Mouse (Mus musculus): ENCODE data around the gene Psmd1. TPM values are rescaled to one million over a fixed set of nuclear protein-coding genes. Genes with fewer than 3 reads are reported as not detected.

The Psmd1 gene
- polyA plus RNA-seq, 1 experiment from 2014 or later = 196 TPM

DNA sequence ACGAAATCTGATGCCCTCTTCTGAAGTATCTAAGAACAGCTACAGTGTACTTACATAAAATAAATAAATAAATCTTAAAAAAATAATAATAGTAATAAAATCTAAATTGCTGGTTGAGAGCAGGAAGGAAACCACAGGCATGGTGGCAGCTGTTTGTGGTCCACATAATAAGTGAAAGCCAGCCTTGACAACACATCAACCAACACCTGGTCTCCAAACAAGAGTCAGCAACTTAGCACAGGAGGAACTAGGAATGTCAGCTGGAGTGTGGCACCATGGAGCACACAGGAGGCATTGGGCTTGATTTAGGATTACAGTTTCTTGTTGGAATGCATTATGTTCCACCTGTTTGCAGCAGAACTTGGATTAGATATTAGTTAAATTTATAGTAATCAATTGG lies 40.9 kb downstream of the Psmd1 start:
- Histone ChIP-seq H3K4me2 (replicated peaks) (no peak overlapping the region), H3K4me3 (no peak overlapping the region), H3K27me3 (no peaks in the 10 kb centered on the region), H3K9ac (no peak overlapping the region), H3K27ac (no peak overlapping the region), H3K9me3 (replicated peaks) (no peaks in the 10 kb centered on the region), H3K4me1 (no peaks in the 10 kb centered on the region), H3K36me3 (peaks cover 5% of the 10 kb centered on the region; the same call in 1 of the 2 replicates)
- ATAC-seq (ENCODE audit: low FRiP score) = no peak
- WGBS = 96% methylated on average over 1 of the region's 1 CpGs

DNA sequence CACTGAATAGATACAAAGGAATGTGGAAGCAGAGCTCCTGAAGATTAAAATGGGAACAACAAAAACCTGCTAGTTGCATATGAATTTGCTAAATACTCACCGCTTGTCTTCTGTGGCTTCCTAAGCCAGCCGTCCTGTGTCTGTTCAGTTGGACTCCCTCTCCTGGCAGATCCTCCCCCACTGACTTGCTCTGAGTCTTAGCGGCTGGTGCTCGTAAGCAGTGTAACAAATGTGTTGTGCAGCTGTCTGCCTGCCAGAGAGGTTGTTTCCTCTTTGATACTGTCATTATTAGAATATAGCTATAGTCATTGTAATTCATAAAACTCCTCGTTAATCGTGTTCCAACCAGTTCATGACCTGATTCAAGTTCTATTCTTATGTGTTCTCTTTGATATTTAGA lies 47.6 kb downstream of the Psmd1 start, which contains the start of gene Htr2b:
TSS of gene Htr2b (minus strand) at position 192 of the 400 bp plus-strand sequence.
- Histone ChIP-seq H3K27ac (no peak within 1 kb of the TSS), H3K27me3 (no peaks in the 10 kb centered on the region), H3K4me3 (no peak within 1 kb of the TSS), H3K9ac (no peak within 1 kb of the TSS), H3K4me1 (no peaks in the 10 kb centered on the region), H3K9me3 (replicated peaks) (no peaks in the 10 kb centered on the region), H3K4me2 (replicated peaks) (no peak within 1 kb of the TSS), H3K36me3 (peaks cover 9% of the 10 kb centered on the region)
- no peak for ATAC-seq (ENCODE audit: low FRiP score)
- WGBS = 73% methylated on average over 6 of the region's 6 CpGs

DNA sequence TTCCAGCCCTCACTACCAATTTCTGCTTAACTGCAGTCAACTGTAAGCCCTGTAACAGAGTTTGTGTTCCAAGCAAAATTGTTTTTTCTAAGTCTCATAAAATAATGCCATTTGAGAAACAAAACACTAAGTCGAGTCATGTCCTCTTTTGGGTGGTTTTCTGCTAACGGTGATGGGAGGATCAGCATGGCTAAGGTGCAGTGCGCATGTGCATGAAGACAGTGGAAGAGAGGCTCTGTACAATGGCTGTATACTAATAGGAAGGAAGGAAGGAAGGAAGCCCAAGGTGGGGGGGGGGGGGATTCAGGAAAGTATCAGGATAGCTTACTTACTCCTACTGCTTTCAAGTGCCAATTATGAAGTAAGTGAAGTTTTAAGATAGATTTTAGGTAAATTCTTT lies 50.0 kb downstream of the Psmd1 start:
- ATAC-seq (ENCODE audit: low FRiP score) = no peak
- no peak overlapping the region for H3K9ac ChIP-seq
- WGBS = 94% methylated on average over 3 of the region's 3 CpGs
- H3K36me3 ChIP-seq = peaks cover 22% of the 10 kb centered on the region
- no peak overlapping the region for H3K4me3 ChIP-seq
- no peaks in the 10 kb centered on the region for H3K9me3 ChIP-seq (replicated peaks)
- H3K27me3 ChIP-seq = no peaks in the 10 kb centered on the region
- no peak overlapping the region for H3K4me2 ChIP-seq (replicated peaks)
- no peaks in the 10 kb centered on the region for H3K4me1 ChIP-seq
- H3K27ac ChIP-seq = no peak overlapping the region

DNA sequence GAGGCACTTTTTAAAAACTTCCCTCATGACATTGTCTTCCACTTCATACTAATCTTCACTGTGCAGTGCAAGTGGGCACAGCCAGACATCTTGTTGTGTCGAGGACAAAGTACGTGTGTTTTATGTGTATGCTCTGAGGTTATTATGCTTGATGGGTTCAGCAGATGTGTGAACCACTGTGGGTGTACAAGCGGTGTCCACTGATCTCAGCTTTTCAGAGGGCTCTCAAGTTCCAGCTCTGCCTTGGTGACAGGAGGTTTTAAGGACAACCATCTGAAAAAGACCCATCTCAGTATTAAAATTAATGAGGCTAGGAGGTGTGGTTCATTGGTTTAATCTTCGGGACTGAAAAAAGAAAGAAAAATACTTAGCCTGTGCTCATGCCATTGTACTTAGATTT lies 55.4 kb downstream of the Psmd1 start:
- H3K4me3 ChIP-seq = no peak overlapping the region
- H3K27me3 ChIP-seq = no peaks in the 10 kb centered on the region
- H3K27ac ChIP-seq = no peak overlapping the region
- no peaks in the 10 kb centered on the region for H3K4me1 ChIP-seq
- no peak for ATAC-seq (ENCODE audit: low FRiP score)
- H3K9me3 ChIP-seq (replicated peaks) = no peaks in the 10 kb centered on the region
- H3K36me3 ChIP-seq = peaks cover 60% of the 10 kb centered on the region
- WGBS = 90% methylated on average over 4 of the region's 4 CpGs
- no peak overlapping the region for H3K4me2 ChIP-seq (replicated peaks)
- no peak overlapping the region for H3K9ac ChIP-seq

DNA sequence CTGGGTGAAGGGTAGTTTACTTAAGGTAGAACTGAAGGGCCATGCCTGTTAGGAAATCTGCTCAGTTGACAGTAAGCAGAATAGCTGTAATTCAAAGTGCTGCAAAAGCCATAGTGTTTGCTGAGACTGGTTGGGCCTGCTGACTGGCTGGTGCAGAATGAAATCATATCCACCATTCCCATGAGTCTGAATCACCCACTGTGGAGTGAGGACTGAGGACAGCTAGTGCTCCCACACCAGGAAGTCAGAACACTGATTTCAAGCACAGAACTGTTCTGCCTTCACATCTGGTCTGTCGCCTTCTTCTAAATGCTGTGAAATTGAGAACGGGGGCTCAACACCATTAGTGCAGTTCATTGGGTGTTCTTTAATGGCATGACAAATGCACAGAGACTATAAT lies 61.8 kb downstream of the Psmd1 start:
- Histone ChIP-seq H3K4me1 (no peaks in the 10 kb centered on the region), H3K4me3 (no peak overlapping the region), H3K4me2 (replicated peaks) (no peak overlapping the region), H3K27me3 (no peaks in the 10 kb centered on the region), H3K9me3 (replicated peaks) (no peaks in the 10 kb centered on the region), H3K27ac (no peak overlapping the region), H3K9ac (no peak overlapping the region), H3K36me3 (peaks cover 74% of the 10 kb centered on the region)
- ATAC-seq (ENCODE audit: low FRiP score) = no peak
- WGBS = 97% methylated on average over 2 of the region's 2 CpGs

DNA sequence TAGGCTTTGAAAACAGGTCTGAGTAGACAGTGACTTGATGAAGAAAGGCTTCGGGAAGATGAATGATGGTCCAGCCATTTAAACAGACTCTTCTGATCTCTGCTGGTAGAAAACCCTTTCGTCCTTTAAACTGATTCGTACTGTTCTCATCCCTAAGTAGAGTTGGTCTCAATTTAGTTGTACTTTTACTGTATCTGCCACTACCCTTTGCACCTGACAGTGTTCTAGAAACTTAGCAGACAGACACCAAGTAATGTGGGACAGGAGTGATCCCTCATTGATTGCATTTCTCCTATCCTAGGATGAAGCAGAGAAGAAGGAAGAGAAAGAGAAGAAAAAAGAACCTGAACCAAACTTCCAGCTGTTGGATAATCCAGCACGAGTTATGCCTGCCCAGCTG lies 69.2 kb downstream of the Psmd1 start, which contains the start of gene Gm21972:
TSS of gene Gm21972 (plus strand) at position 301 of the 400 bp plus-strand sequence.
- Histone ChIP-seq H3K27me3 (no peaks in the 10 kb centered on the region), H3K4me2 (replicated peaks) (no peak within 1 kb of the TSS), H3K27ac (no peak within 1 kb of the TSS), H3K4me3 (no peak within 1 kb of the TSS), H3K9me3 (replicated peaks) (no peaks in the 10 kb centered on the region), H3K9ac (no peak within 1 kb of the TSS), H3K36me3 (peaks cover 82% of the 10 kb centered on the region), H3K4me1 (no peaks in the 10 kb centered on the region)
- 96% methylated on average over 4 of the region's 4 CpGs for WGBS
- no peak for ATAC-seq (ENCODE audit: low FRiP score)

DNA sequence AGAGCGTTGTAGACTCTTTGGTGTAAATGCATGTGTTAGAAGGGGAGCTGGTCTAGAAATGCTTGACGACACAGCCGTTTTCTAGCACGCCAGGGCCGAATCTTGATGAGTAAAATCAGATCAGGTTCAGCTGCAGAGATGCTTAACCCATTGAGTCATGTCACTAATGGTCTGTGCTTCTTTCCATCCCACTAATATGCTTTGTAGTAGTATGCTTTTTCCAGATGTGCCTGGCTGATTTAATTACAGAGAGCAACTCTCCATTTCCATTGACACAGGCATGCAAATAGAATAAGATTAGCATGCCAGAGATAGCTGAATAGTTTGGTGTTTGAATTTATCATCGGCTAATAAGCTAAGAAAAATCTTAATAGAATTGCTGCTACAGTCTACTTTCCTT lies 71.1 kb downstream of the Psmd1 start:
- no peak overlapping the region for H3K27ac ChIP-seq
- H3K36me3 ChIP-seq = peaks cover 80% of the 10 kb centered on the region
- H3K4me2 ChIP-seq (replicated peaks) = no peak overlapping the region
- H3K9me3 ChIP-seq (replicated peaks) = no peaks in the 10 kb centered on the region
- 87% methylated on average over 6 of the region's 6 CpGs for WGBS
- ATAC-seq (ENCODE audit: low FRiP score) = no peak
- H3K27me3 ChIP-seq = no peaks in the 10 kb centered on the region
- no peaks in the 10 kb centered on the region for H3K4me1 ChIP-seq
- no peak overlapping the region for H3K9ac ChIP-seq
- no peak overlapping the region for H3K4me3 ChIP-seq

DNA sequence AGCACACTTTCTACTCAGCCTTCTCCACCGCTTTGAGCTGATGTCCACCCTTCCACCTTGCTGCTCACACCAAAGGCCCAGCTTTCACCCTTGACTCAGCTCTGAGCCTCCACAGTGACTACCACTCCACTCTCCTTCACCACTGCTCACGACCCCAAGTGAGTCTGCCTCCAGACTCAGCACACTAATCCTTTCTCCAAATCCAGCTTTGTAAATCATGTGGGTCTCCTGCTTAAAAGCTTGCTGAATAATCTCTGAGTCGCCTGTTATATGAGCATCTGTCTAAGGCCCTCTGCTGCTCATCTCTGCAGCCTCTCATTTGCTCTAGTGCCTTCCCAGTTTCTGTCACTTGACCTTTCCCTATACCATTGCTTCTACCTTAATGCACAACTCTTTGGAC lies 76.9 kb downstream of the Psmd1 start:
- H3K36me3 ChIP-seq = peaks cover 60% of the 10 kb centered on the region
- H3K9ac ChIP-seq = no peak overlapping the region
- no peaks in the 10 kb centered on the region for H3K4me1 ChIP-seq
- ATAC-seq (ENCODE audit: low FRiP score) = no peak
- H3K4me3 ChIP-seq = no peak overlapping the region
- no peaks in the 10 kb centered on the region for H3K9me3 ChIP-seq (replicated peaks)
- no peak overlapping the region for H3K4me2 ChIP-seq (replicated peaks)
- H3K27me3 ChIP-seq = no peaks in the 10 kb centered on the region
- 91% methylated on average over 3 of the region's 3 CpGs for WGBS
- H3K27ac ChIP-seq = no peak overlapping the region

DNA sequence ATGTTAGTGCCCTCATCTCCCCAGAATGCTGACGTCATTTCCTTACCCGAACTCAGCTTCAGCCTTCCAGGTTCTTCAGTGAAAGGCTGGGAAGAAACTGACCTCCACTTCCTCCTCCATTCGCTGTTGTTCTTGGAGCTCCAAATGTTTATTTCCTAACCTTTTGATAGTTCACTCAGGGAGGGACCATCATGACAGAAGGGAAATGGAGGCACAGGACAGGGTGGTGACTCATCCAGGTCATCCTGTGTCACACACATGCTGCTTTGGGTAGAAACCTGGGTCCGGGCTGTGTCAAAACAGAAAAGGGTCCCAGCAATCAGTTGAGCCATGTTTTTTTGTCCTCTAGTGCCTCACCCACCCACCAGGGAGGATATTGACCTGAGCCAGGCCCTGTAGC lies 79.0 kb downstream of the Psmd1 start:
- Histone ChIP-seq H3K4me1 (no peaks in the 10 kb centered on the region), H3K27ac (no peak overlapping the region), H3K36me3 (peaks cover 41% of the 10 kb centered on the region), H3K9ac (no peak overlapping the region), H3K4me3 (no peak overlapping the region), H3K4me2 (replicated peaks) (no peak overlapping the region), H3K9me3 (replicated peaks) (no peaks in the 10 kb centered on the region), H3K27me3 (no peaks in the 10 kb centered on the region)
- no peak for ATAC-seq (ENCODE audit: low FRiP score)
- 87% methylated on average over 4 of the region's 4 CpGs for WGBS

DNA sequence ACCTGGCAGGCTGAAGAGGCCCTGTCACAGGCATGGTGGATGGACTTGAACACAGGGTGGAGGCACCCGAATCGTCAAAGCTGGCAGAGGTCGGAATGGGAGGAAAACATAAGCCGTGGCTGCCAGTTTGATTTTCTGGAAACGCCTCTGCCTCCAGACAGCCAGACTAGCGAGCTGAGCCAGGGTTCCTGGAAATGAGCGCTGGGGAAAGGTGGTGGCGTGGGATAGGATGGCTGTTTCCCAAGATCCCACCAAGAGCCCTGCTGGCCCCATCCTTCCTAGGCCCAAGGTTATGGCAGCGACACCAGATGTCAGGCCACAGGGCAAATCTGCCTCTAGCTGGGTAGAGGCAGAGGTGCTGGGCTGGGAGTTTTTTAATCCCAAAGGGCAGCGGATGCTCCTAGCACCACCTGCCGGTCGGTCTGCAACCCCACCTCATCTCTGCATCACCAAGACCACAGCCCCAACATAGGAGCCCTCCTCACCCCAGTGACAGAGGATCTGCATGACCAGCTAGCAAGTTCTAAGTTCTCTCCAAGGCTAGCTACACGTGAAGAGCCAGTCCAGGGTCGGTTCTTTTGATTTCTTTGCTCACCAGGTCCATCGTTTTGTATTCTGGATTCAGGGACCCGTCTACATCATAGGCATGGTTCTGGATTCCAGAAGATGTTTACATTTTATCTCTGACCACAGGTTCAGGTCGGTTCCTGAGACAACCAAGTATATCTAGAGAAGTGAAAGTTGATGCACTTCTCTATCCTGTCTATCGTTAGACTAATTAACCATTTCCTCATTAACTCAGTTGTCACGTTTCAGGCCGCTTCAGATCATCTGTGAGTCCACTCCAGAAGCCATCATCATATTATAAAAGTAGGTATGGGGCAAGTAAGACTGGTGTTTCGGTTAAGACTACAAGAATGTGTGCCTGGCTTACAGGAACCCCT lies 80.1 kb downstream of the Psmd1 start:
- Histone ChIP-seq H3K9ac (no peak overlapping the region), H3K27ac (no peak overlapping the region), H3K9me3 (replicated peaks) (no peaks in the 10 kb centered on the region), H3K4me1 (no peaks in the 10 kb centered on the region), H3K36me3 (peaks cover 30% of the 10 kb centered on the region), H3K27me3 (no peaks in the 10 kb centered on the region), H3K4me2 (replicated peaks) (no peak overlapping the region), H3K4me3 (no peak overlapping the region)
- no peak for ATAC-seq (ENCODE audit: low FRiP score)
- WGBS = 78% methylated on average over 21 of the region's 21 CpGs

DNA sequence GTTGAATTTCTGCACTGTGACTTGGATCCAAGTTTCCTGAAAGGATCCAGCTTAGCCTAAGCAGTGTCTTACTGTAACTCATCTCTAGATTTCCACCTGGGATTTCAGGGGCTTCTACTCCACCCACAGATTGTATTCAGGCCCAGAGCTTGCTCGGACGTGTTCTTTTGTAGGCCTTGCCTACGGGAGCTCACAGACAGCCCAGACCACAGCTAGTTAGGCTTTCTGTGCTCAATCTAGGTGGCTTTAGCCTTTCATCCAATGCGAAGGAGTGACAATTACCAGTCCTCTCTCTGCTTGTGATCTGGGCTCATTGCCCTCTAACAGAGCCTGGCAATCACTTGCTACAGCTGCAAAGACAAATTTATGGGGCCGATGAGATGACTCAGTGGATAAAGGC lies 82.1 kb downstream of the Psmd1 start:
- Histone ChIP-seq H3K4me2 (replicated peaks) (no peak overlapping the region), H3K27ac (no peak overlapping the region), H3K4me1 (no peaks in the 10 kb centered on the region), H3K9ac (no peak overlapping the region), H3K9me3 (replicated peaks) (no peaks in the 10 kb centered on the region), H3K27me3 (no peaks in the 10 kb centered on the region), H3K4me3 (no peak overlapping the region), H3K36me3 (peaks cover 16% of the 10 kb centered on the region)
- WGBS = 90% methylated on average over 5 of the region's 5 CpGs
- no peak for ATAC-seq (ENCODE audit: low FRiP score)

DNA sequence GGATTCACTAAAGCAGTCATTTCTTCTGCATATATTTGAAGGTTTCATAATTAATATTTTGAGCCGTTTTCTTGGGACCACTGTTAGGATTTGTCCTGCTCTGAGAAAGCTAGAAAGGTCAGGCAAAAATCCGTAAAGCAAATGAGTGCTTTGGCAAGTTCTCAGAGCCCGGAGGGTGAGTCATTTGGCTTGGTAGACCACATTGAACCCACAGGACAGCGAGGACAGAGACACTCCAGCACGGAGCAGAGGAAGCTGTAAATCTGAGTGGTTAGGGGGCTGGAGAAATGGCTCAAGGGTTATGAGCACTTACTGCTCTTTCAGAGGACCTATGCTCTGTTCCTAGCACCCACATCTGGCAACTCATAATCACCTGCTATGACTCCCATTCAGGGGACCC lies 83.4 kb downstream of the Psmd1 start:
- Histone ChIP-seq H3K9ac (no peak overlapping the region), H3K4me2 (replicated peaks) (no peak overlapping the region), H3K27ac (no peak overlapping the region), H3K4me1 (no peaks in the 10 kb centered on the region), H3K27me3 (no peaks in the 10 kb centered on the region), H3K36me3 (peaks cover 11% of the 10 kb centered on the region), H3K9me3 (replicated peaks) (no peaks in the 10 kb centered on the region), H3K4me3 (no peak overlapping the region)
- WGBS = 83% methylated on average over 5 of the region's 5 CpGs
- no peak for ATAC-seq (ENCODE audit: low FRiP score)

DNA sequence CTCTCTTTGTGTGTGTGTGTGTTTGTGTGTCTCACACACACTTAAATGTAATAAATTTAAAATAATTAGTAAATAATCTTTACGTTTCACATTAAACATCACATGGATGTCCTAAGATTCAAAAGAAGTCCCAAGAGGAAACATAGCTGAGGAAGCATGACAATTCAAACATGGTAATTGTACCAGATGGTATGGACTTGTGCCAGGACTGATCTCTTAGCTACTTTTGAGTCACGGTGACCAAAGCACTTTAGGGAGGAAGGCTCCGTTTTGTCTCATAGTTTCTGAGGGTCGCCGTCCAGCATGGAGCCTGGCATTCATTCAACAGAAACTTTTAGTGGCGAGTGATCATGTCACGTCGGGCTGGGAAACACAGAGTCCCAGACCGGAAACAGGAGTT lies 84.0 kb downstream of the Psmd1 start:
- Histone ChIP-seq H3K9ac (no peak overlapping the region), H3K4me1 (no peaks in the 10 kb centered on the region), H3K4me2 (replicated peaks) (no peak overlapping the region), H3K4me3 (no peak overlapping the region), H3K27ac (no peak overlapping the region), H3K9me3 (replicated peaks) (no peaks in the 10 kb centered on the region), H3K36me3 (peaks cover 5% of the 10 kb centered on the region; the same call in 1 of the 2 replicates), H3K27me3 (no peaks in the 10 kb centered on the region)
- ATAC-seq (ENCODE audit: low FRiP score) = no peak
- WGBS = 89% methylated on average over 9 of the region's 9 CpGs

Measured in hindbrain, embryonic 12.5 days (tissue).